Mouse (Mus musculus): ENCODE results near the gene Fbxl22. TPM values are rescaled to one million over a fixed set of nuclear protein-coding genes. Genes with fewer than 3 reads are reported as not detected.

Gene Fbxl22
- polyA plus RNA-seq, 1 experiment, result 8.0 TPM

- peaks cover 25% of the 10 kb centered on the region for H3K36me3 ChIP-seq (ENCODE audit: control insufficient read depth, insufficient read depth)
- no peaks in the 10 kb centered on the region for H3K79me2 ChIP-seq (ENCODE audit: control insufficient read depth, insufficient read depth)
These were observed 8.0 kb downstream of the Fbxl22 start for GRCm38 (mm10) chr9:66506424-66506823.

DNA sequence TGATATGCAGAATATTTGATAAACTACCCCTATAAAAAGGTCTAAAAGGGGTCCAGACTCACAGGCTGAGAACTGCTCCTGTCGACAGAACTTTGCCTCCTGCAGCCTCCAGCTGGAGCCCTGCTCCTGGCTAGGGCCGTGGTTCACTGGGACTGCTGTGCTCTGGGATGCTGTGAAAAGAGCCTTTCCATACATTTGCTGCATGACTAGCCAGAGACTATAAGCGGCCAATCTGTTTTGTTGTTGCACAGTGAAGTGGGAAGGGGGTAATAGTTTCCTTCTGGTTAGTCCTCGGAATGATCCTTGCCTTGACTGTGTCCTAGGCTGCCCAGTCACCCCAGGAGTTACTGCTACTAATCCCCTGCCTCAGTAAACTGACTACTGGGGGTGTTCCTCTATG, 8.4 kb downstream of the Fbxl22 start:
- no peak for TF ChIP-seq POLR2A (IDR thresholded peaks at IDR 0.05; ENCODE audit: insufficient read length, low read depth)
- TF ChIP-seq TCF12 (IDR thresholded peaks at IDR 0.05; ENCODE audit: insufficient read depth, poor library complexity, severe bottlenecking), result no peak
- no peak for TF ChIP-seq MYOD1 (IDR thresholded peaks at IDR 0.05; ENCODE audit: control insufficient read depth in 1 of 3, insufficient read length in 2 of 3, low read depth in 2 of 3)
- no peak for TF ChIP-seq MYOG (IDR thresholded peaks at IDR 0.05; ENCODE audit: control insufficient read depth in 1 of 3, insufficient read depth in 1 of 3, insufficient read length in 2 of 3, low read depth in 2 of 3)
- TF ChIP-seq REST (IDR thresholded peaks at IDR 0.05; ENCODE audit: insufficient read depth, insufficient read length), result no peak
- TF ChIP-seq CEBPB (IDR thresholded peaks at IDR 0.05; ENCODE audit: insufficient read depth, poor library complexity, severe bottlenecking), result no peak
- no peak for TF ChIP-seq MAX (IDR thresholded peaks at IDR 0.05; ENCODE audit: low read depth)
- TF ChIP-seq SRF (IDR thresholded peaks at IDR 0.05; ENCODE audit: control insufficient read depth, insufficient read length, low read depth), result no peak
- TF ChIP-seq E2F4 (IDR thresholded peaks at IDR 0.05; ENCODE audit: insufficient read depth), result no peak
- no peak for TF ChIP-seq USF1 (IDR thresholded peaks at IDR 0.05; ENCODE audit: low read depth)
- TF ChIP-seq TCF3 (IDR thresholded peaks at IDR 0.05; ENCODE audit: insufficient read length, low read depth), result no peak
- TF ChIP-seq POLR2AphosphoS2 (IDR thresholded peaks at IDR 0.05; ENCODE audit: insufficient read length, low read depth), result no peak
- Histone ChIP-seq H3K27me3 (ENCODE audit: control insufficient read depth, insufficient read depth, insufficient read length) (no peaks in the 10 kb centered on the region), H3K36me3 (ENCODE audit: control insufficient read depth, insufficient read depth) (peaks cover 25% of the 10 kb centered on the region), H3K4me2 (ENCODE audit: low read depth) (no peak overlapping the region), H3ac (ENCODE audit: control insufficient read depth, insufficient read length) (no peak overlapping the region), H3K79me2 (ENCODE audit: control insufficient read depth, insufficient read depth) (no peaks in the 10 kb centered on the region), H3K4me3 (no peak overlapping the region)

More at GRCm38 (mm10) chr9:66506424-66506823, 8.0 kb downstream of the Fbxl22 start:
- Histone ChIP-seq H3K4me3 (no peak overlapping the region), H3ac (ENCODE audit: control insufficient read depth, insufficient read length) (no peak overlapping the region), H3K27me3 (ENCODE audit: control insufficient read depth, insufficient read depth, insufficient read length) (no peaks in the 10 kb centered on the region), H3K4me2 (ENCODE audit: low read depth) (no peak overlapping the region)
- no peak for TF ChIP-seq CEBPB (IDR thresholded peaks at IDR 0.05; ENCODE audit: insufficient read depth, poor library complexity, severe bottlenecking)
- no peak for TF ChIP-seq E2F4 (IDR thresholded peaks at IDR 0.05; ENCODE audit: insufficient read depth)
- TF ChIP-seq TCF3 (IDR thresholded peaks at IDR 0.05; ENCODE audit: insufficient read length, low read depth), result no peak
- TF ChIP-seq USF1 (IDR thresholded peaks at IDR 0.05; ENCODE audit: low read depth), result no peak
- no peak for TF ChIP-seq MYOG (IDR thresholded peaks at IDR 0.05; ENCODE audit: control insufficient read depth in 1 of 3, insufficient read depth in 1 of 3, insufficient read length in 2 of 3, low read depth in 2 of 3)
- no peak for TF ChIP-seq SRF (IDR thresholded peaks at IDR 0.05; ENCODE audit: control insufficient read depth, insufficient read length, low read depth)
- no peak for TF ChIP-seq TCF12 (IDR thresholded peaks at IDR 0.05; ENCODE audit: insufficient read depth, poor library complexity, severe bottlenecking)
- no peak for TF ChIP-seq POLR2AphosphoS2 (IDR thresholded peaks at IDR 0.05; ENCODE audit: insufficient read length, low read depth)
- no peak for TF ChIP-seq MYOD1 (IDR thresholded peaks at IDR 0.05; ENCODE audit: control insufficient read depth in 1 of 3, insufficient read length in 2 of 3, low read depth in 2 of 3)
- no peak for TF ChIP-seq MAX (IDR thresholded peaks at IDR 0.05; ENCODE audit: low read depth)
- TF ChIP-seq POLR2A (IDR thresholded peaks at IDR 0.05; ENCODE audit: insufficient read length, low read depth), result no peak
- TF ChIP-seq REST (IDR thresholded peaks at IDR 0.05; ENCODE audit: insufficient read depth, insufficient read length), result no peak

GRCm38 (mm10) chr9:66505141-66505917, 9.1 kb downstream of the Fbxl22 start:
- Histone ChIP-seq H3K79me2 (ENCODE audit: control insufficient read depth, insufficient read depth) (no peaks in the 10 kb centered on the region), H3K27me3 (ENCODE audit: control insufficient read depth, insufficient read depth, insufficient read length) (no peaks in the 10 kb centered on the region), H3K36me3 (ENCODE audit: control insufficient read depth, insufficient read depth) (peaks cover 29% of the 10 kb centered on the region), H3ac (ENCODE audit: control insufficient read depth, insufficient read length) (no peak overlapping the region), H3K4me2 (ENCODE audit: low read depth) (no peak overlapping the region), H3K4me3 (no peak overlapping the region)
- no peak for TF ChIP-seq TCF3 (IDR thresholded peaks at IDR 0.05; ENCODE audit: insufficient read length, low read depth)
- no peak for TF ChIP-seq CEBPB (IDR thresholded peaks at IDR 0.05; ENCODE audit: insufficient read depth, poor library complexity, severe bottlenecking)
- TF ChIP-seq POLR2A (IDR thresholded peaks at IDR 0.05; ENCODE audit: insufficient read length, low read depth), result no peak
- no peak for TF ChIP-seq SRF (IDR thresholded peaks at IDR 0.05; ENCODE audit: control insufficient read depth, insufficient read length, low read depth)
- no peak for TF ChIP-seq E2F4 (IDR thresholded peaks at IDR 0.05; ENCODE audit: insufficient read depth)
- TF ChIP-seq REST (IDR thresholded peaks at IDR 0.05; ENCODE audit: insufficient read depth, insufficient read length), result no peak
- no peak for TF ChIP-seq TCF12 (IDR thresholded peaks at IDR 0.05; ENCODE audit: insufficient read depth, poor library complexity, severe bottlenecking)

- TF ChIP-seq CEBPB (IDR thresholded peaks at IDR 0.05; ENCODE audit: insufficient read depth, poor library complexity, severe bottlenecking), result no peak
- TF ChIP-seq MYOD1 (IDR thresholded peaks at IDR 0.05; ENCODE audit: control insufficient read depth in 1 of 3, insufficient read length in 2 of 3, low read depth in 2 of 3), result peak in 1 of 3 experiments; percentile 21
- Histone ChIP-seq H3K4me3 (no peak overlapping the region), H3ac (ENCODE audit: control insufficient read depth, insufficient read length) (no peak overlapping the region), H3K4me2 (ENCODE audit: low read depth) (no peak overlapping the region), H3K36me3 (ENCODE audit: control insufficient read depth, insufficient read depth) (peaks cover 26% of the 10 kb centered on the region), H3K27me3 (ENCODE audit: control insufficient read depth, insufficient read depth, insufficient read length) (no peaks in the 10 kb centered on the region), H3K79me2 (ENCODE audit: control insufficient read depth, insufficient read depth) (no peaks in the 10 kb centered on the region)
These were observed 9.9 kb downstream of the Fbxl22 start for GRCm38 (mm10) chr9:66504518-66504917.

- H3K27me3 ChIP-seq (ENCODE audit: control insufficient read depth, insufficient read depth, insufficient read length), result no peaks in the 10 kb centered on the region
- H3K4me2 ChIP-seq (ENCODE audit: low read depth), result no peak overlapping the region
- H3K36me3 ChIP-seq (ENCODE audit: control insufficient read depth, insufficient read depth), result peaks cover 26% of the 10 kb centered on the region
- H3ac ChIP-seq (ENCODE audit: control insufficient read depth, insufficient read length), result no peak overlapping the region
- no peak overlapping the region for H3K4me3 ChIP-seq
- H3K79me2 ChIP-seq (ENCODE audit: control insufficient read depth, insufficient read depth), result no peaks in the 10 kb centered on the region
- TF ChIP-seq POLR2A (IDR thresholded peaks at IDR 0.05; ENCODE audit: insufficient read length, low read depth) (no peak), SRF (IDR thresholded peaks at IDR 0.05; ENCODE audit: control insufficient read depth, insufficient read length, low read depth) (no peak), USF1 (IDR thresholded peaks at IDR 0.05; ENCODE audit: low read depth) (no peak), CEBPB (IDR thresholded peaks at IDR 0.05; ENCODE audit: insufficient read depth, poor library complexity, severe bottlenecking) (no peak), TCF12 (IDR thresholded peaks at IDR 0.05; ENCODE audit: insufficient read depth, poor library complexity, severe bottlenecking) (no peak), MYOG (IDR thresholded peaks at IDR 0.05; ENCODE audit: control insufficient read depth in 1 of 3, insufficient read depth in 1 of 3, insufficient read length in 2 of 3, low read depth in 2 of 3) (no peak), MAX (IDR thresholded peaks at IDR 0.05; ENCODE audit: low read depth) (no peak), MYOD1 (IDR thresholded peaks at IDR 0.05; ENCODE audit: control insufficient read depth in 1 of 3, insufficient read length in 2 of 3, low read depth in 2 of 3) (no peak), REST (IDR thresholded peaks at IDR 0.05; ENCODE audit: insufficient read depth, insufficient read length) (no peak), TCF3 (IDR thresholded peaks at IDR 0.05; ENCODE audit: insufficient read length, low read depth) (no peak), E2F4 (IDR thresholded peaks at IDR 0.05; ENCODE audit: insufficient read depth) (no peak), POLR2AphosphoS2 (IDR thresholded peaks at IDR 0.05; ENCODE audit: insufficient read length, low read depth) (no peak)
These were observed 10.4 kb downstream of the Fbxl22 start for GRCm38 (mm10) chr9:66503879-66504411.
